Mouse (Mus musculus): ENCODE results near the gene Shisa8.

The Shisa8 gene

DNA sequence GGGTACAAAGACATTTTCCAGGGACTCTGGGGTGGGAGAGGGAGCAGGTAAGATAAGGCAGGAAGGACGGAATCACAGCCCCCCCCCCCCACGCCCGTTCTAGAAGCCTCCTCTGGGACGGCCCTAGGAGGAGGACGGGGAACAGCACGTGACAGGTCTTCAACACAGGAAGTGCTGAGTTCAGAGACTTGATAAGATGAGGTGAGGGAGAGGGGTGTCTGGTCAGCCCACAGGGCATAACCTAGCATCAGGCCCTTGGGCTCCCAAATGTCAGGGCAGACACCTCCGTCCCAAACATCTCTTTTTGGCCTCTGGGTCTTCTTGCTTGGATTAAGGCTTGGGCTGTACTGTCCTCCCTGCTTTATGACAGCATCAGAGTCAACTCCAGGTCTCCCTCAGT is 10.6 kb upstream of the Shisa8 start:
- no peak for DNase-seq (ENCODE audit: low spot score)

DNA sequence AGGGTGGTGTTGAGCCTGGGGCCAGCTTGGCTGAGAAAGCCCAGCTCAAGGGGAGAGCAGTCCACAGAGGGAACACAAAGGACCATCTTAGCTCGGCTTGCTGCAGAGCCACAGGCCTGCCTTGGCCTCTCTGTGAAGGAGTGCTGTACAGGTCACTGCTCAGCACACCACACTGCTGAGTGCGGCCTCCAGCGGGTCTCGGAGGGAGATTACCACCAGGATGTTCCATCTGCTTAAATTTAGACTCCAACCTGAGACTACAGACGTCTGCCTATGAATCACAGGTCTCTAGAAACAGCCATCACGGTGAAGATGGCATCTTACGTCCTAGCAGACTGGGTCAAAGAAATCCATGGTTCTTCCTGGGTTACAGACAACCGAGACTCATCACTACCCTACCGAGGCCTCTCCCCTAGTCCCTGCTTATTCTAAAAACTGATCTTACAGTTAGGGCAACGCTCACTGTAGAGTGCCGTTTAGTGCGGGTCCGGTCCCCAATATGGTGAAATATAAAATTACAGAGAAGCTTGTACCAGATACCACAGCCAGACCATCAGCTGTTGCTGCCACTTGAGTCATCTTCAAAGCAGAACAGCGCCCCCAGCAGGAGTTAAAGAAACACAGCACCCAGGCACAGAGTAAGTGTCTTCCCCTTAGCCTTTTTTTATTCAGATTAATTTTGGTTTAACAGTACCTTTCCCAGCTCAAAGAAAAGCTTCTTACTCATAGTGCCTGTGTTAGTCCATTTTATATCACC is 8.7 kb upstream of the Shisa8 start:
- DNase-seq (ENCODE audit: low spot score) = no peak

DNA sequence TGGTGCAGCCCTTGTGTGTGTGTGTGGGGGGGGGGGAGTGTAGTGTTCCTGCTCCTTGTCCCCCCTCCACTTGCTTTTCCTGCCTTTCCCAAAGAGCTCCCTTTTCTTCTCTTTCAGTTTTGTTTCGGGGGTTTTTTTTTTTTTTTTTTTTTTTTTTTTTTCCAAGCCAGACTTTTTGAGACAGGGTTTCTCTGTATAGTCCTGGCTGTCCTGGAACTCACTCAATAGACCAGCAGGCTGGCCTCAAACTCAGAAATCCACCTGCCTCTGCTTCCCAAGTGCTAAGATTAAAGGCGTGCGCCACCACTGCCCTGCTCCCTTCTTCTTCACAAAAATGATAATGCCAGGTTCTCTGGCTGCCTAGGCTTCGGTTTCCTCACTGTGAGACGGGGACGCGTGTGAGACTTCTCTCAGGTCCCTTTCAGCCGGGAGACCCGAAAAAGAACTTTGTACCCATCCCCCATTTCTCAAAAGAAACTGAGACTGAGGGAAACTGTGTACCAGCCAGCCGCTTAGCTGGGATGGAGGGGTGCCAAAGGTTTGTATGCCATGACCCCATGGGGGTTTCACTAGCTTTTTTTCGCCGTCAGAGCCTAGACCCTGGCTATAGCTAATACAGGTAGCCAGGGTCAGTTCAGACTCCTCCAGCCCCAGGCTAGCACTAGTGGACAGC is 7.5 kb upstream of the Shisa8 start:
- DNase-seq (ENCODE audit: low spot score) = no peak

DNA sequence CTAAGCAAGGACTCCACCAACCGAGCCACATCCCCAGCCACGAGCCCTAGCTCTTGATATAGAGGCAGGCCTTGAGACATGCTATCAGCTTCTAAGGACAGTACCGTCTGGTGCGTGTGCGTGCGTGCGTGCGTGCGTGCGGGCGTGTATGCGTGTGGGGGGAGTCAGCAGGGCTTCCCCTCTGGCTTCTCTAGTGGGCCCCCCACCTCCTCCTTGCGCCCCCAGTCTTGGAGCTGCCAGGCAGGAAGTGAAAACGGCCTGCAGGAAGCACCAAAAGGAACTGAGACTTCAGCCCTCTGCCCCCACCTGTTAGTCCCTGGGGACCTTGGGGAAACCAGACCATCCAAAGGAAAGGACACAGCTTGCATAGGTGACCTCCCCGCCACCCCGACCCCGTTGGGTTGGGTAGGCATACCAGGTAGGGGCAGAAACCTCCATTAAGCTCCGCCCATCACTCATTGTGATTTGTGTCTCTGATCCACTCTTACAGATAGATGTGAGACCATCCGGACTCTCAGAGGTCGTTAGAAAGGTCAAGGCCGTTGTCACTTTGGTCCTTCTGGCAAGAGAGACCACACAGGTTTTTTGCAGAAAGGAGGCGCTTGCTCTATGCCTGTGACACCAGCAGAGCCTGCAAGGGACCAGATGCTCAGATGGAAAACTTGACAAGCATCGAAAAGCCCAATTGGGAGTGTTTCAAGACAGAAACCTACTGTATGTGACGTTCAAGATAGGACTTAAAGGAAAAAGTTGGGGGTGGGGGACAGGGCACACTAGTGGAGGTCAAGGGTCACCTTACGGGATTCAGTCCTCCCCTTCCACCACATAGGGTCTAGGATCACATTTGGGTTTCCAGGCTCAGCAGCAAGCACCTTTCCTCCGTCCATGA is 6.4 kb upstream of the Shisa8 start:
- no peak for DNase-seq (ENCODE audit: low spot score)

DNA sequence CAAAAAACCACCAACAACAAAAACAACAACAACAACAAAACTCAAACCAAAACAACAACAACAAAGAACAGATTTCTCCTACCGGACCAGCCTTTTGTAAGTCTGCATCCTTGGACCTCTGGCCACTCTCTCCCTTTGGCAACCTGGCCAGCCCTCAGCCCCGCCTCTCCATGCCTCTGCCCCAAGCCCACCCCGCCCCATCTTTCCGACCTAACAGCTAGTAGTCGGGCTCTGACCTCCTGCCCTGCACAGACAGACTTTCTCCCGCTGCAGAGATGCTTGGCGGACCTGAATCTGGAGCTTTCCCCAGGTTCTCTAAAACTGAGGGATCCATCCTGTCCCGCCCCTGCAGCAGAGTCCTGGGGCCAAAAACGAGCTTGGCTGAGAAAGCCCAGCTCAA is 5.4 kb upstream of the Shisa8 start:
- DNase-seq (ENCODE audit: low spot score) = no peak

DNA sequence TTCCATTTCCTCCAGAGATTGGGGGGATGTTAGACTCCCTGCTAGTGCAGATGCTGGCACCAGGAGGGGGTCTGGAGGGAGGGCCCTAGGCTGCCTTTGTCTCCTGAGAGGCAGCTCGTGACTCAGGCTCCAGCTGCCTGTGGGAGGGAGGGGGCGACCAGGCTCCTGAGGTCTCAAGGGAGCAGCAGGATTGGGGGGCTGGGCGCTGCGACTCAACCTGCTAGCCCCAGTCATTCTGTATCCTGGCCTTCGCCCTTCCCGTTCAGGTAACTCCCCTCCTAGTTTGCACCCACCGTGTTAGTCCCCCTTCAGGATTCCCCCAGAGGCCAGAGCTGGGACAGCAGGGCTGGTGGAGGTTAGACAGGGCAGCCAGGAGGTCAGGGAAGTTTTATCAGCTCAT is 4.4 kb upstream of the Shisa8 start:
- no peak for DNase-seq (ENCODE audit: low spot score)

DNA sequence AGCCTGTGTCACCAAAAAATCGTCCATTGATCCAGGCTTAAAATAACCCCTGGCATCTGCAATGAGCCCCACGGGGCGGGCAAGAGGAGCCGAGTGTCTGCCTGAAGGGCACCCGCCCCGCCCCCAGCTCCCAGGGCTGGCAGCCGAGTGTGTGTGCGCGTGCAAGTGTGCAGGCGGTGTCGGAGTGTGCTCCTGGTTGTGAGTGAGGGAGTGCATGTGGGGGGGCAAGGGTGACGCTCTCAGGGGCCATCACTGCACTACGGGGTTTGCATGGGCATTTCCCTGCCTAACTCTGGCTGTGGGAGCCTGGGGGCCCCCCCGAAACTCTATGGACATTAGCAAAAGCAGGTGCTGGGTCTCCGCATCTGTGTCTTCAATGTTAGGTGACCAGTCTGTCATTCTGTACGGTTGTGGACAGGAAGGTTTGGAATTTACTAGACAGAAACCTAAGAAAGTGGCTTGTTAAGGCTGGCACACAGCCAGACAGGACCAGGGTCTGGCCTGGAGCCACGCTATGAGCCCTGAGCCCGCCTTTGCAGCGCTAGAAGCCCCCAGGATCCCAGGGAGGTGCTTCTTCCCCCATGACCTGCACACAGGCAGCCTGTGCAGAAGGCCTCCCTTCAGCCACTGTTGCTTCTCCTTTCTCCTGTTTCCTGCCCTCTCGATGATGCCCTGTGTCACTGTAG is 3.7 kb upstream of the Shisa8 start:
- DNase-seq (ENCODE audit: low spot score) = no peak

DNA sequence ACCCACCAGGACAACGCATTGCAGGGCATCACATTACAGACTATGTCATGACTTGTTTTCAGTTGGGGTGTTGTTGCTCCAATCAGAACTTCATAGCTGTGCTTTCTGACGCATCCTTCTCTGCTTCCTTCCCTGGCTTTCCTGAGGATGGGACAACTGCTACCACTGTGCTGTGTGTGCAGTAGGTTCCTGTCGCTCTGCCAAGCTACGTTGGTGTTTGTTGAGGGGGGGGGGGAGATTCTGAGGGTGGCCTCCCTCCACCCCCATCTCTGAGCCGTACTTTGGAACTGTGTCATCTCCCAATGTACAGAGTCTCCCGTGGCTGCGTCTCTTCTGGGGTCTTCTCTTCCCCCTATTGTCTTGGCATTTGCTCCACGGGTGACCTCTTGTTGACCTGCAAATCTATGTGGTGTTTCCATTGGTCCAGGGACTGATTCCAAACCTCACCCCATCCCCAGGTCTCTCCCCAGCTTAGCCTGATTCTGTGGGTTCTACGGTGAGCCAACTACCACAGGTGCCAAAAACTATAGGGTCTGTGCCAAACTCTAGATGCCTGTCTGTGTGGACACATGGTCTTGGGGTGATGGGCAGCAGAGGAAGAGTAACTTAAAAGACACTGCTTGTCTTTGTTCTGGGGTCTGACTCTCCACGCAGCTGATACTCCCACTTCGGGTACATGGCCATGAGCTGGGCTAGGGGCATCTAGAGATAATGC is 2.9 kb upstream of the Shisa8 start:
- no peak for DNase-seq (ENCODE audit: low spot score)

DNA sequence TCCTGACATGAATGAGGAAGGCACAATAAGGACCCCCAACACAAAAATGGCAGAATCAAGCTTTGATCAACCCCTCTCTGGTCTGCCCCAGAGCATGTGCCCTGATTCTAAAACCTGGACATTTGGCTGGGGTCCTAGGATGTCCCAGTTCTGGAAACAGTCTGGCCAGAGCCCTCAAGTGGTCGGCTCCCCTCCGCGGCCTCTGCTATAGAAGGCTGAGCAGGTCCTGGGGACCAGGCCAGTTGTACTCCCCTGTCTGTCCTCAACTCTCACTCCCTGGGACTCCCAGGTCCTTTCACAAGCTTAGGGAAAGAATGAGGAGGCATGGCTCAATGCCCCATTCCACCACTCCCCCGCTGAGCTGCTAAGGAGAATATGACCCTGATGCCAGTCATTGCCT is 607 bp upstream of the Shisa8 start:
- peak; percentile 51 for DNase-seq (ENCODE audit: low spot score)

DNA sequence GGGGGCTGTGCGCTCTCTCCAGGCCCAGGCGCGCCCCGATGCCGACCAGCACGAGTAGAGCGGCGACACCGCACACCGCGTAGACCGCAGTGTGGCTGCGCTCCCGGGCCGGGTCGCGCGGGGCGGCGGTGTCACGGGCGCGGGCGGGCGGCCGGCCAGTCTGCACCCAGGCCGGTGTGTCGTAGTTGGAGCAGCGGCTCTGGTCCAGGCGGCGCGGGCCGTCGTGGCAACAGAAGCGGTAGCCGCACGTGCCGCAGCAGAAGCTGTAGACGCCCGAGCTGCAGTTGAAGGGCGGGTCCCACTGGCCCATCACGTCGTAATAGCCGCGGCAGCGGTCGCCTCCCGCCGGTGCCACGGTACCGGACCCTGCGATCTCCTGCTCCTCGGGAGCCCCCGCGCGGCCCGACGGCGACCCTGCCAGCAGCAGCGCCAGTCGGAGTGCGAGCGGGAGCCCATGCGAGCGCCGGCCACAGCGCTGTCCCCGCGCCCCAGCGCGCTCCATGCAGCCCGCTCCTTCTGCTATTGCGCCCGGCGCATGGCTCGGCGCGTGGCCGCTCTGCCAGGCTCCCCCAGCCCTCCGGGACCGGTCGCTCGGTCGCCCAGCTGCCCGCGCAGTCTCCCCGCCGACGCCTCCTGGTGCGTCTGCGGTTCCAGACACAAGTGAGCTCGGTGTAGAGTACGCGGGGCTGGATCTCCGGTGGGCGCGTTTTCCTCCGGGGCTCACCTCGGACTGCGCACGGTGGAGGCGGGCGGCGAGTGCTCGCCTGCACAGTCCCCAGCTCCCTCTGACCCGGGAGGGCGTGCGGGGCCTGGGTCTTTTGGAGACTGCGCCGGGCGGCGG is 484 bp downstream of the Shisa8 start:
- no peak for DNase-seq (ENCODE audit: low spot score)

DNA sequence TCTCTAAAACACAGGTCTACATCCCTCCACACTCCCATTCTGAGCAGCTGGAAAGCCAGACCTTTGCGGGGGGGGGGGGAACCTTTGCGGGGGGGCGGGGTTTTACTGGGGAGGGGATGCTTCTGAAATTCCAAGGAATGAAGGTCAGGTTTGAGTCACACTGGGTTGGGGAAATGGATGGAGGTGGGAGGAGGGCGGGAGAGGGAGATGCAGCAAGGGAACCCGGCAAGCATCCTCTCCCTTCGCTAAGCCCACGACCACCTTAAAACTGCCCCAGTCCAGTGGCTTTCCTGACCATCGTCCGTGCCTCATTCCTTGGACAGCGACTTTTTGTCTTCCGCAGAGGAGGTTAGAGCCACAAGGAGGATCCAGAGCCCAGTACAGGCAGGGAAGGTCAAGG is 1.3 kb downstream of the Shisa8 start:
- no peak for DNase-seq (ENCODE audit: low spot score)

DNA sequence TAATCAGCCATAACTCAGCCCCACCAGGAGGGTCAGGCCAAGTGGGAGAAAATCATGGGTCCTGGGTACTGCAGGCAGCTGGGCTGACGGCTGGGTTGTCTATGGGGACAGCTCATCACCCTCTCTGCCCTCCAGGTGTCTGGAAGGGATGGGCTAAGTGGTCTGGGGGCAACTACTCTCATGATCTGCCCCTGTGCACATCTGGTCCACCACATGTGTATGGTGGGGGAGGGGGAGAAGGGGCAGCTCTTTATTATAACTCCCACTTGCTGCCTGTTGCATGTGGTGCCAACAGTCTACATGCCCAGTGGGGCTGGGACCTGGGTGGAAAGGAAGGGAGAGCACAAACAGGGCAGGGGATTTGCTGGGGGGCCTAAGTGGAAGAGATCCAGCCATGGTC is 1.8 kb downstream of the Shisa8 start:
- DNase-seq (ENCODE audit: low spot score) = no peak

DNA sequence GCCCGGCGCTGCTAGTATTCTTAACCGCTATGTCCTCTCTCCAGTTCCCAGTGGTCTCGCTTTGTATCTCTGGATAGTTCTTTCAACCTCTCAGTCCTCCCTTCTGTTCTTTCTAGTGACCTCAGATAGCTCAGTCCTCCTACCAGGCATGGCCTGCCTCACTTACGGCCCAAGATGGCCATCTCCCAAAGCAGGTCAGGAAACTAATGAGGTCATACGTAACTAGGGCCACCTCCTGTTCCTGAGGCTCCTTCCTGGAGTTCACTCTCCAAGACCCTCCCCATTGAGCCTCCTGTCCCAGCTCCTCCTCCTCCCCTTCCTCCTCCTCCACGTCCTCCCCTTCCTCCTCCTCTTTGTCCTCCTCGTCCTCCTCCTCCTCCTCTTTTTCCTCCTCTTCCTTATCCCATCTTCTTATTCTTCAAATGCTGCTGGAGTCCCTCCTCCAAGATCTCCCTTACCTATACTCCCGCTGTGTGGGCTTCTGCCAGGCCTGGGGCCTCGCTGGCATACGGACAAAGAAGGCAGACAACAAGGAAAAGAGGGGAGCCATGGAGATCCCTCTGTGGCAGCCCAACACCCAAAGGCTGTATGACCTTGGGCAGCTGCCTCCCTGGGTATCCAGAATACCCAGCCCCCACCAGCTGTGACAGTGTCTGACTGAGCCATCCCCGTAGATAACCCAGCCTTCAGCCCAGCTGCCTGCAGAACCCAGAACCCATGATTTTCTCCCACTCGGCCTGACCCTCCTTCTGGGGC is 3.1 kb downstream of the Shisa8 start:
- peak; percentile 46 for DNase-seq (ENCODE audit: low spot score)

DNA sequence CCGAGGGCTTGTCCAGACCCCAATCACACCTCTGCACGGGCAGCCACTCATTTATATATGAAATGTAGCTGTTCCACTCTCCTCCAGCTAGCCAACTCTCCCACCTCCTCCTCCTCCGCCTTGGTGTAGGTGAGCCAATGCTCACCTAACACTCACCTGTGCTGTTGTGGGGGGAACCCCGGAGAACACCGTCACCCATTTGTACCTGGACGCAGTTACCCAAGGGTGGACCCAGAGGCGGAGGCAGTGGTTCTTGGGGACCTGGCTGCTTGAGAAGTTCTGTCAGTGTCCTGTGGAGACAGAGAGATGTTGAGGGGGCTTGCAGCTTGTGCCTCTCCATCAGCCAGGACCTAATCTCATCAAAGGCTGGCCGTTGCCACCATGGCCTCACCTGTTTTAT is 4.3 kb downstream of the Shisa8 start:
- DNase-seq (ENCODE audit: low spot score) = no peak

DNA sequence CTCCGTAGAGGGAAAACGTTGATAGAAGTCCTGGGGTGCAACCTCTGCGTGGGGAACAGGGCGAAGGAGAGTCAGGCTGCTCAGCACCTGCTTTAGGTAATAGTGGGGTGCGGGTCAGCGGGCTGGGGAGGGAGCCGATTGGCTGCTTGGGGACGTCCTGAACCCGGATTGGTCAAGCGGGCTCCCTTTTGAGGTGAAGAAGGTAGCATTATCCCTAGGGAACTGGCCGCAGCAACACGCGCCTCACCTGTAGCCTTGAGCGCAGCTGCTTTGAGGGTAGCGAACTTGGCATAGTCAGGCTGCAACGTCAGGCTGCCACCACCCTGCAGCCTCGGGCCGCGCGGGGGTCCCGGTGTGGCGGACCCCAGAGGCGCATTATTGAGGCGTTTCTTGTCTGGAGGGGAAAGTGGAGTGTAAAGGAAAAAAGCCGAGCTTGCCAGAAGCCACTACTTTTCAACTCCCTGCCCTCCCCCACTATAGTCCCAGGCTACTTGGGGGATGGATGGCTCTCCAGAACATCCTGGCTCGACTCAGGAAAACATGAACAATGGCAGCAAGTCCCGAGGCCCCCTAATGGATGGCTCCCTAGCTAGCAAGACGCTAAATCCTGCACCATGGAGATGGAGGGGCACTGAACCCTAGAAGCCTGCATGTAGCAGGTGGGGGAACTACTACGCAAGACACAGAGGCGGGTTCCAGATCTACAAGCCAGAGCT is 5.0 kb downstream of the Shisa8 start:
- no peak for DNase-seq (ENCODE audit: low spot score)

DNA sequence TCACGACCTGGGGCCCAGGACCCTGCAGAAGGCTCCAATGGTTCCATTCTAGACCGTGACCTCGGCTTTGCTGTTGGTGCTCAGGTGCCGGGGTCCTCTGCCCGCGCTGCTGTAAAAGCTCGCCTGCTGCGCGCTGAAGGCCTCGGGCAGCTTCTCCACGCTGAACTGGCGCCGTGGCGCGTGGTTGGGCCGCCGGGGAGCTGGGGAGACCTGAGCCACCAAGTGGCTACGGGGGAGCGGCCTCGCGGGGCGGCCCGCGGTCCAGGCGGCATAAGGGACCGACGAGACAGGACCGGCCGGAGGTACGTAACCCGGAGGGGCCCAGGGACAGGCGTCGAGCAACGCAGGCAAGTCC is 5.5 kb downstream of the Shisa8 start:
- DNase-seq (ENCODE audit: low spot score) = no peak

DNA sequence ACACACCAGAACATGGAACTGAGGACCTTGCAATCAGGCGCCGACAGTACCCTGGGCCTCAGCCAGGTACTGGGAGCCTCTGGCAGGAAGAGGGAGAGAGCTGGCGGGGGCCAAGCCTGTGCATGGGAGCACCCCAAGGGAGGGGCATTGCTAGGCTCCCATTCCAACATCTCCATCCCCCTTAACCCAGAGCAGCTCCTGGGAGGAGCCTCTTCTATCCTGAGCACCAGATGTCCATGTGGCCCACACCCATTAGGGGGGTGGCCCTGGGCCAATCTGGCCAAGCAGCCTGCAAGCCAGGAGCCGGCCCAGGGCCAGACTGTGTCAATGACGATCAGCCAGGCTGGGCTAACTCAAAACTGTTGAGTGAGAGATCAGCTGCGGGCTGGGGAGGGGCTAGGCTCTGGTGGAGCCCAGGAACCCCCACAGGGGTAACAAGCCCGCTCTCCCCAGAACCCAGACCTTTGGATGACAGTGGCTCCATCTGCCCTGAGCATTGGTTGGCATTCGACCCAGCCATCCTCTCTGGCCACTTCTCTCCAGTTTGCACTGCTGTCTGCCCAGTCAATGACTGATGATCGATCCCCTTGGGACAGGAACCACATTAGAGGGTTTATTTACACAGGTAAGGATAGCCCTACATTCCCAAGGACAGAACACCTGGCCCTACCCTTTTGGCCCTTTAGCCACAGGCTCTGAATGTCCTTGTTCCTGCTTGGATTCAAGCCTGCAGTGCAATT is 6.1 kb downstream of the Shisa8 start:
- DNase-seq (ENCODE audit: low spot score) = peak; percentile 53

DNA sequence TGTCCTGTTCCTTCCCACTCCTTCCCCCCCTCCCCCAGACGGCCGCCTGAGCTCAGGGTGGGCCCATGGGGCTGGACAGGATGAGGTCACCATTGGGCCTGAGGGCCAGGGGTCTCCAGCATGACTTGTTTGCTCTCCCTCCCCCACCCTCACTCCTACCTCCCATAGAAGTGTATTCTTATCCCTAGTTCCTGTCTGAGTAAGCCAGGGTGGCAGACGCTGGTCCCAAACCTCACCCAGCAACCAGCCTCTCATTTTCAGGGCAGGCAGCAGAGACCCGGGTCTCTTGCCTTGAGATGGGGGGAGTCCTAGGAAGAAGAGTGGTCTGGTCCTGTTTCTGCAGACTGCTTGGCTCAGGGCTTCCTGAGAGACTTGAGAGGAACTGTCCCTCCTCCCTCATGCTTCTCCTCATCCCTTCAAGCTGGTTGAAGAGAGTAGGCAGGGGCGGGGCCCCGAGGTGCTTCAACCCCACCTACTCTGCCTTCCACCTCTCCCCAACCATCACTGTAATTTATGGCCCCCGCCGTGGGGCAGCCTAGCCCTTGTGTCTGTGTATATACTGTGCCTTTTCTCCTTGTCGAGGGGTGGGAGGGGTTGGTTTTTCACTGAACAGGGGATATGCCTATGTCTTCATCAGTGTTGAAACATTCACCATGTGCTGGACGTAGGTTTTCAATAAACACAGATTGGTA is 7.8 kb downstream of the Shisa8 start:
- DNase-seq (ENCODE audit: low spot score) = no peak
